Mouse (Mus musculus) heart, embryonic 13.5 days (tissue): ENCODE results near the gene Sqstm1. TPM values are rescaled to one million over a fixed set of nuclear protein-coding genes. Genes with fewer than 3 reads are reported as not detected.

ENCODE experiments used
- ATAC-seq: fragments of 200-750 bp; cut with Nextera tagmentation; 2 replicates; pipeline ENCODE4 v1.8.0; 2017; ENCODE audit warnings: moderate TSS enrichment; ENCODE audit not compliant: insufficient number of reproducible peaks, low FRiP score, low TSS enrichment; ENCODE audit errors: extremely low read depth
- H3K27ac ChIP-seq: fragments of 300-500 bp; sonication (generic); replicated peaks from 2 replicates; pipeline ENCODE4 v1.5.1; 2015; ENCODE audit warnings: moderate library complexity, mild to moderate bottlenecking, inconsistent platforms
- H3K27me3 ChIP-seq: fragments of 300-500 bp; sonication (generic); replicated peaks from 2 replicates; pipeline ENCODE4 v1.6.1; 2015; ENCODE audit warnings: mild to moderate bottlenecking, inconsistent platforms
- H3K36me3 ChIP-seq: fragments of 300-500 bp; sonication (generic); 2 replicates; pipeline ENCODE4 v1.6.1; 2015; ENCODE audit warnings: mild to moderate bottlenecking, inconsistent platforms
- H3K4me1 ChIP-seq: fragments of 300-500 bp; sonication (generic); 2 replicates; pipeline ENCODE4 v1.6.1; 2015; ENCODE audit warnings: inconsistent platforms
- H3K4me2 ChIP-seq: fragments of 300-500 bp; sonication (generic); 2 replicates; pipeline ENCODE4 v1.6.1; 2015; ENCODE audit warnings: inconsistent platforms, mild to moderate bottlenecking, moderate library complexity
- H3K4me3 ChIP-seq: fragments of 300-500 bp; sonication (generic); 2 replicates; pipeline ENCODE4 v1.5.1; 2015; ENCODE audit warnings: moderate library complexity, mild to moderate bottlenecking, inconsistent platforms
- H3K9ac ChIP-seq: fragments of 300-500 bp; sonication (generic); 2 replicates; pipeline ENCODE4 v1.6.1; 2015; ENCODE audit warnings: inconsistent platforms, mild to moderate bottlenecking, moderate library complexity
- H3K9me3 ChIP-seq: fragments of 300-500 bp; sonication (generic); 2 replicates; pipeline ENCODE4 v1.6.1; 2016; ENCODE audit warnings: inconsistent platforms
- WGBS: fragments of 180-500 bp; shearing (Covaris S2); methylation state at CpG from one replicate; pipeline ENCODE4 v1.1.7; 2015; ENCODE audit warnings: mixed read lengths; 5-methylcytosine and 5-hydroxymethylcytosine counted together
- polyA plus RNA-seq: library from polyadenylated mRNA; unstranded; fragments of >200 nt; fragmentation: Nextera tagmentation; extraction: Ambion mirVana; gene quantifications from 2 replicates; pipeline ENCODE4 v1.2.1, GENCODE M21; 2015

Gene Sqstm1
- polyA plus RNA-seq, 1 experiment from 2014 or later = 277 TPM

- Histone ChIP-seq H3K36me3 (peaks cover 11% of the 10 kb centered on the region), H3K9ac (no peak overlapping the region), H3K4me3 (no peak overlapping the region), H3K27me3 (peaks cover 47% of the 10 kb centered on the region), H3K9me3 (no peaks in the 10 kb centered on the region), H3K4me2 (no peak overlapping the region), H3K27ac (0 out of 2 replicates have a peak overlapping the region, but pooled peaks have one; percentile 15), H3K4me1 (peaks cover 27% of the 10 kb centered on the region)
- 91% methylated on average over 9 of the region's 9 CpGs for WGBS
- no peak for ATAC-seq
Measured at GRCm38 (mm10) chr11:50238821-50239791, 28.5 kb upstream of the Sqstm1 start.

GRCm38 (mm10) chr11:50238324-50238723 is 27.7 kb upstream of the Sqstm1 start, which contains the start of gene Ltc4s:
Ltc4s (minus strand) TSS chr11:50238616.
- H3K4me2 ChIP-seq = peak within 1 kb of the TSS; percentile 95
- peak within 1 kb of the TSS; percentile 69 for H3K4me3 ChIP-seq
- peak within 1 kb of the TSS; percentile 79; the same call in 1 of the 2 replicates for H3K9ac ChIP-seq
- ATAC-seq = no peak
- WGBS = 24% methylated on average over 10 of the region's 10 CpGs
- peaks cover 19% of the 10 kb centered on the region for H3K36me3 ChIP-seq
- peaks cover 27% of the 10 kb centered on the region for H3K4me1 ChIP-seq
- H3K9me3 ChIP-seq = no peaks in the 10 kb centered on the region
- 0 out of 2 replicates have a peak within 1 kb of the TSS, but pooled peaks have one; percentile 15 for H3K27ac ChIP-seq
- H3K27me3 ChIP-seq = peaks cover 47% of the 10 kb centered on the region

- H3K4me1 ChIP-seq = peaks cover 27% of the 10 kb centered on the region
- H3K9ac ChIP-seq = peak overlapping the region; percentile 79
- no peaks in the 10 kb centered on the region for H3K9me3 ChIP-seq
- peak overlapping the region; percentile 95 for H3K4me2 ChIP-seq
- 3% methylated on average over 66 of the region's 66 CpGs for WGBS
- peaks cover 30% of the 10 kb centered on the region for H3K36me3 ChIP-seq
- peak overlapping the region; percentile 69 for H3K4me3 ChIP-seq
- H3K27me3 ChIP-seq = peaks cover 58% of the 10 kb centered on the region
- no peak overlapping the region for H3K27ac ChIP-seq
- no peak for ATAC-seq
Measured at GRCm38 (mm10) chr11:50236937-50237835, 26.6 kb upstream of the Sqstm1 start.

DNA sequence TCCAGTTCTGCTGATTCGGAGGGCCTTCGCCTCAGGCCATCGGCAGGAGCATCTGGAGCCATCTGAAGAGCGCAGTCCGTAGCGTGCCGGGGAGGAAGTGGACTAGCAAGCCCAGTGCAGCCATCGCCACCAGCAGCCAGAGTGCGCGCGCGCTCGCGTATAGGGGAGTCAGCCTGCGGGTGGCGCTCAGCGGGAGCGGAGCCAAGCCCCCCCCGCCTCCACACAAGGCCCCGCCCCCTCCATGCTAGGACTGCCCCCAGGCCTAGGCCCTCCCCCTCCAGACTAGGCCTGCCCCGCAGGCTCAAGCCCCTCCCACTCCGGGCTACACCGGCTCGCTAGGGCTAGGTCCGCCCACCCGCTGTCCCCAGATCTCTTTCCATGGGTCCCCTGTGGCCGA is 25.9 kb upstream of the Sqstm1 start:
- peaks cover 63% of the 10 kb centered on the region for H3K27me3 ChIP-seq
- peaks cover 27% of the 10 kb centered on the region for H3K4me1 ChIP-seq
- ATAC-seq = peak; percentile 93
- WGBS = under 1% methylated on average over 27 of the region's 27 CpGs
- peak overlapping the region; percentile 79 for H3K9ac ChIP-seq
- H3K4me3 ChIP-seq = peak overlapping the region; percentile 69
- H3K4me2 ChIP-seq = peak overlapping the region; percentile 95
- H3K27ac ChIP-seq = no peak overlapping the region
- no peaks in the 10 kb centered on the region for H3K9me3 ChIP-seq
- H3K36me3 ChIP-seq = peaks cover 37% of the 10 kb centered on the region

DNA sequence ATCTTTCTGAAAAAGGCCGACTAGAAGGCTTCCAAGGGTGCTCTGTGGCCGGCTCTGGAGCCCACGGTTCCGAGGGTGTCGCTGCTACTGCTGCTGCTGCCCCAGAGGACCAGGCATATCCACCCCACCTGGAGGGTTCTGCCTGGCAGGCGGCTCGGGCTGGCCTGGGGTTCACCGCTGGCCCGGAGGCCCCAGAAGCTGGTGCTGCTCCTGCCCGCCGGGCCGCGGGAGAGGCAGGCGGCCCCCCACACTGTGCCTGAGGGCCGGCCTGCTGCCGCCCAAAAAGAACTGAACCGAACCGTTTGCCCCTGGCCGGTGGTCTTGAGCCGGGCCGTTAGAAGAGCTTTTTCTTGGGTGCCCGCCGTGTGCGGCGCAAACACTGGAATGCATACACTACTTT is 24.0 kb upstream of the Sqstm1 start:
- Histone ChIP-seq H3K27ac (no peak overlapping the region), H3K4me3 (no peak overlapping the region), H3K27me3 (peaks cover 73% of the 10 kb centered on the region), H3K4me1 (peaks cover 37% of the 10 kb centered on the region), H3K36me3 (peaks cover 43% of the 10 kb centered on the region), H3K9me3 (no peaks in the 10 kb centered on the region), H3K9ac (no peak overlapping the region), H3K4me2 (no peak overlapping the region)
- no peak for ATAC-seq
- WGBS = 93% methylated on average over 23 of the region's 25 CpGs

DNA sequence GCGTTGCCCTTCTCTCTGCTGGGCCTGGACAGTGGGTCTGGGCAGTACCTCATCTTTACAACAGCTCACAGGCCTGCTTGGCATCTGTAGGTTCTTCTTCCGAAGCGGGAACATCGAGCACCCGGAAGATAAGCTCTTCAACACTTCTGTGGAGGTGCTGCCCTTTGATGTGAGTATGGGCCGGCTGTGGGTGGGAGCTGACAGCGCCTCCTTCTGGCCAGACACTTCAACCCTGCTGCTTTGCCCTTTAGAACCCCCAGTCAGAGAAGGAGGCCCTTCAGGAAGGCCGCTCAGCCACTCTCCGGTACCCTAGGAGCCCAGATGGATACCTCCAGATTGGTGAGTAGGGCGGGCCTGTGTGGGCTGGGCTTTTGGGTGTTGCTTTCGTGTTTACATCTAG is 23.4 kb upstream of the Sqstm1 start:
- 75% methylated on average over 11 of the region's 11 CpGs for WGBS

DNA sequence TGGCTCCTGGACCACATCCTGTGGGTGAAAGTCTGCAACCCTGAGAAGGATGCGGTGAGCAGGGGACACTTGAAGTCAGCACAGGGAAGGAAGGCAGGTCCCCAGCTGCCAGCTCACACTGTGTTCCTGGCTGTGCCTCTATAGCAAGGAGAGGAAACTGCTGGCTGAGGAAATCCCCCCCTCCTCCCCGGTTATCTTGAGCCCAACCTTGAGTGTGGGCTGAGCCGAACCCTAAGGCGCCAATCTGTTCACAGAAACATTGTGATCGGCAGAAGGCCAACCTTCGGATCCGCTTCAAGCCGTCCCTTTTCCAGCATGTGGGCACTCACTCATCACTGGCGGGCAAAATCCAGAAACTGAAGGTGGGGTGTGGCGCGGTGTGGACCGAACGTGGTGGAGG is 22.4 kb upstream of the Sqstm1 start:
- Histone ChIP-seq H3K4me3 (no peak overlapping the region), H3K9ac (no peak overlapping the region)

More for the DNA sequence above, 23.4 kb upstream of the Sqstm1 start:
- Histone ChIP-seq H3K27me3 (peaks cover 72% of the 10 kb centered on the region), H3K36me3 (peaks cover 43% of the 10 kb centered on the region), H3K4me2 (no peak overlapping the region), H3K4me3 (no peak overlapping the region), H3K27ac (no peak overlapping the region), H3K9ac (no peak overlapping the region), H3K9me3 (no peaks in the 10 kb centered on the region), H3K4me1 (peaks cover 37% of the 10 kb centered on the region)
- ATAC-seq = no peak

GRCm38 (mm10) chr11:50231411-50231810 is 20.8 kb upstream of the Sqstm1 start:
- Histone ChIP-seq H3K4me1 (peaks cover 39% of the 10 kb centered on the region), H3K4me2 (peak overlapping the region; percentile 75), H3K4me3 (peak overlapping the region; percentile 45), H3K27me3 (peaks cover 49% of the 10 kb centered on the region), H3K9ac (no peak overlapping the region; the same call in 1 of the 2 replicates), H3K27ac (no peak overlapping the region), H3K36me3 (peaks cover 43% of the 10 kb centered on the region), H3K9me3 (no peaks in the 10 kb centered on the region)
- 20% methylated on average over 8 of the region's 8 CpGs for WGBS
- ATAC-seq = no peak

More for the DNA sequence above, 22.4 kb upstream of the Sqstm1 start:
- no peak for ATAC-seq
- peaks cover 63% of the 10 kb centered on the region for H3K27me3 ChIP-seq
- H3K27ac ChIP-seq = no peak overlapping the region
- peaks cover 43% of the 10 kb centered on the region for H3K36me3 ChIP-seq
- H3K9me3 ChIP-seq = no peaks in the 10 kb centered on the region
- H3K4me2 ChIP-seq = no peak overlapping the region
- peaks cover 37% of the 10 kb centered on the region for H3K4me1 ChIP-seq
- WGBS = 83% methylated on average over 13 of the region's 13 CpGs

- peaks cover 43% of the 10 kb centered on the region for H3K36me3 ChIP-seq
- peak overlapping the region; percentile 64 for H3K9ac ChIP-seq
- H3K27ac ChIP-seq = no peak overlapping the region
- H3K4me3 ChIP-seq = peak overlapping the region; percentile 45
- H3K27me3 ChIP-seq = peaks cover 45% of the 10 kb centered on the region
- no peaks in the 10 kb centered on the region for H3K9me3 ChIP-seq
- H3K4me1 ChIP-seq = peaks cover 39% of the 10 kb centered on the region
- peak overlapping the region; percentile 75 for H3K4me2 ChIP-seq
- ATAC-seq = no peak
- 28% methylated on average over 45 of the region's 45 CpGs for WGBS
Measured at GRCm38 (mm10) chr11:50230481-50231304, 20.1 kb upstream of the Sqstm1 start.

DNA sequence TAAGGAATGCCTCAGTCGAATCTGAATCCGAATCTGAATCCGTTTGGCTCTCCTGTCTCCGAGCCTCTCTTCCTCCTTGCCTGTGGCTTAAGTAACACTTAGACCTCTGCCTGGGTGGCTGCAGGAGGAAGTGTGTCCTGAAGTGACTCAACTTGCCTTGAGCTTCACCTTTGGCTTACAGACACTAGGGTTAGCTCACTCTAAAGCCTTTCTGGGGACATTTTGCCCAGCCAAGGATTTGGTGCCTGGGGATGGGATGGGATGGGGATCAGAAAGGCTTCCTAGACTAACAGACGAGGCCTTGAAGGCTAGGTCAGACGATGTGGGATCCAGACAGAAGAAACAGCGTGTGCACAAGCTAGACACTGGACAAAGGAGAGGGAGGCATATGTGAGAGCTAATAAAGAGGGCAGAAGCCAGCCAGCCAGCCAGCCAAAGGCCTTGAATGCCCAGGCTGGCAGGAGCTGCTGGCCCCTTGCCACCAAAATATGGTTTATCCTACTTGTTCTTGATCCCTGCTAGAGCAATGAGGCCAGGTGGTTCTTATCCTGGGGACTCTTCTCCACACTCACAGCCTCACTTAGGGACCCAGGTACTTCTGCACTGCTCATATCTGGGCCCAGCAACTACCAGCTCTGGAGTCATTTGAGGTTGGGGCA is 18.8 kb upstream of the Sqstm1 start:
- Histone ChIP-seq H3K36me3 (peaks cover 35% of the 10 kb centered on the region), H3K4me1 (peaks cover 39% of the 10 kb centered on the region), H3K9ac (no peak overlapping the region; the same call in 1 of the 2 replicates), H3K27me3 (peaks cover 33% of the 10 kb centered on the region), H3K4me3 (no peak overlapping the region), H3K27ac (no peak overlapping the region), H3K9me3 (no peaks in the 10 kb centered on the region), H3K4me2 (no peak overlapping the region)
- 59% methylated on average over 7 of the region's 7 CpGs for WGBS
- ATAC-seq = no peak
